Mouse (Mus musculus) heart, embryonic 16.5 days (tissue): ENCODE results near the gene Ptprg. TPM values are rescaled to one million over a fixed set of nuclear protein-coding genes. Genes with fewer than 3 reads are reported as not detected.
A peak's percentile ranks its signal among the peaks of the same experiment; 100 is the strongest.

Experiments
- ATAC-seq: fragments of 200-750 bp; cut with Nextera tagmentation; replicated peaks from 2 replicates; pipeline ENCODE4 v1.8.0; 2017; ENCODE audit warnings: moderate number of reproducible peaks; ENCODE audit not compliant: insufficient read depth, low FRiP score; ENCODE audit errors: extremely low read depth
- H3K27ac ChIP-seq: fragments of 300-500 bp; sonication (generic); 2 replicates; pipeline ENCODE4 v1.5.1; 2014; ENCODE audit warnings: mild to moderate bottlenecking, low read length, control low read depth, moderate library complexity
- H3K27me3 ChIP-seq: fragments of 300-500 bp; sonication (generic); 2 replicates; pipeline ENCODE4 v1.6.1; 2014; ENCODE audit warnings: low read length, mixed read lengths; ENCODE audit not compliant: control insufficient read depth, insufficient read depth
- H3K36me3 ChIP-seq: fragments of 300-500 bp; sonication (generic); 2 replicates; pipeline ENCODE4 v1.6.1; 2014; ENCODE audit not compliant: control insufficient read depth, insufficient read depth
- H3K4me1 ChIP-seq: fragments of 300-500 bp; sonication (generic); 2 replicates; pipeline ENCODE4 v1.6.1; 2014; ENCODE audit warnings: low read length, mixed read lengths; ENCODE audit not compliant: control insufficient read depth, insufficient read depth
- H3K4me2 ChIP-seq: fragments of 300-500 bp; sonication (generic); 2 replicates; pipeline ENCODE4 v1.6.1; 2014; ENCODE audit warnings: low read depth, mild to moderate bottlenecking, control low read depth, low read length
- H3K4me3 ChIP-seq: fragments of 300-500 bp; sonication (generic); 2 replicates; pipeline ENCODE4 v1.5.1; 2014; ENCODE audit warnings: mild to moderate bottlenecking, control low read depth, low read length
- H3K9ac ChIP-seq: fragments of 300-500 bp; sonication (generic); 2 replicates; pipeline ENCODE4 v1.6.1; 2014; ENCODE audit warnings: low read length, control low read depth
- H3K9me3 ChIP-seq: fragments of 300-500 bp; sonication (generic); replicated peaks from 2 replicates; pipeline ENCODE4 v1.6.1; 2016; ENCODE audit warnings: low read length; ENCODE audit not compliant: control insufficient read depth
- WGBS: fragments of 180-500 bp; shearing (Covaris S2); extraction: QIAGEN DNeasy Blood & Tissue Kit; methylation state at CpG from one replicate; pipeline ENCODE4 v1.1.7; 2014; 5-methylcytosine and 5-hydroxymethylcytosine counted together
- polyA plus RNA-seq: library from polyadenylated mRNA; unstranded; fragments of >200 nt; fragmentation: Nextera tagmentation; extraction: Ambion mirVana; gene quantifications from 2 replicates; pipeline ENCODE4 v1.2.1, GENCODE M21; 2015

Gene Ptprg
- polyA plus RNA-seq, 1 experiment from 2014 or later: 13.4 TPM

- no peak; the same call in 1 of the 2 replicates for ATAC-seq
- no peak overlapping the region for H3K27ac ChIP-seq
- H3K36me3 ChIP-seq: no peaks in the 10 kb centered on the region
- no peak overlapping the region for H3K4me3 ChIP-seq
- H3K9ac ChIP-seq: no peak overlapping the region
- H3K4me1 ChIP-seq: no peaks in the 10 kb centered on the region
- H3K9me3 ChIP-seq: no peaks in the 10 kb centered on the region
- WGBS: 77% methylated on average over 4 of the region's 4 CpGs
- no peaks in the 10 kb centered on the region for H3K27me3 ChIP-seq
- no peak overlapping the region for H3K4me2 ChIP-seq
Observed at GRCm38 (mm10) chr14:12134504-12134903, 581.2 kb downstream of the Ptprg start.

- Histone ChIP-seq H3K27ac (no peak overlapping the region), H3K4me1 (no peaks in the 10 kb centered on the region), H3K9me3 (no peaks in the 10 kb centered on the region), H3K27me3 (no peaks in the 10 kb centered on the region), H3K36me3 (no peaks in the 10 kb centered on the region), H3K4me3 (no peak overlapping the region), H3K9ac (no peak overlapping the region), H3K4me2 (no peak overlapping the region)
- no peak for ATAC-seq
- 58% methylated on average over 4 of the region's 4 CpGs for WGBS
Observed at GRCm38 (mm10) chr14:12136536-12136935, 583.2 kb downstream of the Ptprg start.

GRCm38 (mm10) chr14:12139643-12140481, 586.5 kb downstream of the Ptprg start:
- Histone ChIP-seq H3K4me2 (peak overlapping the region; percentile 37), H3K36me3 (peaks cover 3% of the 10 kb centered on the region; the same call in 1 of the 2 replicates), H3K9me3 (no peaks in the 10 kb centered on the region), H3K4me3 (no peak overlapping the region), H3K27me3 (no peaks in the 10 kb centered on the region), H3K9ac (no peak overlapping the region), H3K4me1 (0 out of 2 replicates have a peak, but pooled peaks cover 6% of the 10 kb centered on the region), H3K27ac (no peak overlapping the region)
- peak; percentile 35; the same call in 1 of the 2 replicates for ATAC-seq
- 39% methylated on average over 18 of the region's 18 CpGs for WGBS

GRCm38 (mm10) chr14:12143941-12144485, 590.7 kb downstream of the Ptprg start:
- WGBS: 69% methylated on average over 8 of the region's 8 CpGs
- no peaks in the 10 kb centered on the region for H3K27me3 ChIP-seq
- no peak for ATAC-seq
- H3K4me3 ChIP-seq: no peak overlapping the region
- H3K4me2 ChIP-seq: no peak overlapping the region
- peaks cover 6% of the 10 kb centered on the region; the same call in 1 of the 2 replicates for H3K36me3 ChIP-seq
- H3K9me3 ChIP-seq: no peaks in the 10 kb centered on the region
- H3K27ac ChIP-seq: no peak overlapping the region
- 0 out of 2 replicates have a peak, but pooled peaks cover 6% of the 10 kb centered on the region for H3K4me1 ChIP-seq
- no peak overlapping the region for H3K9ac ChIP-seq

GRCm38 (mm10) chr14:12145919-12146318, 592.6 kb downstream of the Ptprg start:
- Histone ChIP-seq H3K4me2 (no peak overlapping the region), H3K27me3 (no peaks in the 10 kb centered on the region), H3K27ac (no peak overlapping the region), H3K4me1 (0 out of 2 replicates have a peak, but pooled peaks cover 6% of the 10 kb centered on the region), H3K9ac (no peak overlapping the region), H3K9me3 (no peaks in the 10 kb centered on the region), H3K36me3 (peaks cover 6% of the 10 kb centered on the region; the same call in 1 of the 2 replicates), H3K4me3 (no peak overlapping the region)
- no peak for ATAC-seq
- WGBS: 91% methylated on average over 3 of the region's 3 CpGs

GRCm38 (mm10) chr14:12149529-12149928, 596.2 kb downstream of the Ptprg start:
- Histone ChIP-seq H3K4me2 (no peak overlapping the region), H3K4me1 (no peaks in the 10 kb centered on the region), H3K27me3 (no peaks in the 10 kb centered on the region), H3K4me3 (no peak overlapping the region), H3K27ac (no peak overlapping the region), H3K9ac (no peak overlapping the region), H3K9me3 (no peaks in the 10 kb centered on the region), H3K36me3 (0 out of 2 replicates have a peak, but pooled peaks cover 2% of the 10 kb centered on the region)
- WGBS: 79% methylated on average over 3 of the region's 3 CpGs
- ATAC-seq: no peak

GRCm38 (mm10) chr14:12151927-12152326, 598.6 kb downstream of the Ptprg start:
- H3K36me3 ChIP-seq: no peaks in the 10 kb centered on the region
- H3K4me3 ChIP-seq: no peak overlapping the region
- ATAC-seq: no peak
- no peak overlapping the region for H3K27ac ChIP-seq
- no peaks in the 10 kb centered on the region for H3K4me1 ChIP-seq
- WGBS: 32% methylated on average over 3 of the region's 3 CpGs
- no peaks in the 10 kb centered on the region for H3K9me3 ChIP-seq
- no peak overlapping the region for H3K4me2 ChIP-seq
- no peak overlapping the region for H3K9ac ChIP-seq
- H3K27me3 ChIP-seq: no peaks in the 10 kb centered on the region

GRCm38 (mm10) chr14:12152748-12153147, 599.4 kb downstream of the Ptprg start:
- H3K9me3 ChIP-seq: no peaks in the 10 kb centered on the region
- no peak overlapping the region for H3K27ac ChIP-seq
- no peak overlapping the region for H3K9ac ChIP-seq
- H3K36me3 ChIP-seq: no peaks in the 10 kb centered on the region
- ATAC-seq: no peak
- H3K4me1 ChIP-seq: no peaks in the 10 kb centered on the region; the same call in 1 of the 2 replicates
- H3K4me3 ChIP-seq: no peak overlapping the region
- WGBS: 97% methylated on average over 6 of the region's 6 CpGs
- H3K27me3 ChIP-seq: no peaks in the 10 kb centered on the region
- no peak overlapping the region for H3K4me2 ChIP-seq

GRCm38 (mm10) chr14:12153599-12153998, 600.3 kb downstream of the Ptprg start:
- H3K36me3 ChIP-seq: no peaks in the 10 kb centered on the region
- H3K4me3 ChIP-seq: no peak overlapping the region
- no peak overlapping the region for H3K9ac ChIP-seq
- WGBS: 87% methylated on average over 13 of the region's 13 CpGs
- H3K4me1 ChIP-seq: no peaks in the 10 kb centered on the region; the same call in 1 of the 2 replicates
- H3K27ac ChIP-seq: no peak overlapping the region
- no peaks in the 10 kb centered on the region for H3K27me3 ChIP-seq
- H3K9me3 ChIP-seq: no peaks in the 10 kb centered on the region
- H3K4me2 ChIP-seq: no peak overlapping the region
- no peak for ATAC-seq
